Mouse (Mus musculus) lung, postnatal 0 days (tissue): Measurements from ENCODE around the gene Slc17a9.

Source experiments
- CTCF ChIP-seq: IDR thresholded peaks from 2 replicates; pipeline ENCODE4 v1.5.1; 2016; ENCODE audit warnings: antibody characterized with exemption, mild to moderate bottlenecking
- EP300 ChIP-seq: IDR thresholded peaks from 2 replicates; pipeline ENCODE4 v1.6.1; 2016; ENCODE audit warnings: antibody characterized with exemption, mild to moderate bottlenecking, control low read depth

DNA sequence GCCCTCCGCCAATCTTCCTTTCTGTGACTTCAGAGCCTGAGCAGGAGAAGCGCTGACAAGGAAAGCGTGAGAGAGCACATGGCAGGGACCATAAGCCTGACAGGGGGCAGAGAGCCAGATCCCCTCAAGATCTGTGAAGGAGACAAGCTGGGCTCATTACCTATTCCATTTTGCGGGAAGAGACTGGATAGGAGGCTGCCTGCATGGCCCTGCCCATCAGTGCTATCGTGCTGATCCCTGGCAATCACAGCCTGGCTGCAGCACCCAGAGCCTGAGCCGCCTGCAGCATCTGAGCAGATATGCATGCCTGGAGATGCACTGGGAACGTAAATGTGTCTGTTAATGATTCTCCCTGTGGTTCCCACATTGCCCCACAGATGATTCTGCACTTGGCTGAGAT, 63.8 kb downstream of the Slc17a9 start:
- TF ChIP-seq CTCF (no peak), EP300 (no peak)
